14 mouse cellular contexts compared by ENCODE assay signal in the genomic region with DNA sequence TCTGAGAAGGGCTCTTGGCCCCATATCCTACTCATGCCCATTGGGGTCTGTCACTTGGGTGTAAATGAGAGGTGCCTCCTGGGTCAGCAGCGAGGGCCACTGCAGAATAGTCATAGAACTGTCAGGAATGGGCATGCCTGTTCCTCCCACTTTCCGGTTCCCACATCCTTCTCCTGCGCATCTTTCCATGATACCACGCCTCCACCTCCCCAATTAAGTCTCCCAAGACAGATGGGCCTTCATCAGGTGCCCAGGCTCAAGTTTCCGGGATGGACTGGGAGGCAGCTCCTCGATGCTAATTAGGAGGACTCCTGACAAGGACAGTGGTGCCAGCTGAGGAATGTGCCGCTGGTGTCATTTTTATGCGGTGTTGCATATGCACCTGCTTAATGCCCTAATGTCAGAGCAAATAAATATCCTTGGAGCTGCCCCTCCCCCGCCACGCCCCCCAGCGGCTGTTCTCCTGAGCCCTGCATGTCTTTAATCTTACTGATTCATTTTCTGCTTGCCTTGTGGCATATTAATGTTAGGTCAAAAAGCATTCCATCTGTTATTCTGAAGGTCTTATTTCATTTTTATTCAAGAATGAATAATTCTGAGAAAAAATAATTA.
DNase-seq lines count a peak whose midpoint lies in the region; ATAC-seq and TF ChIP-seq lines count a peak whose summit lies in the region.
"Had no signal": no experiment of that assay in that cellular context is flagged by ENCODE, and none has a peak within 500 bp of the region (broad histone marks: within the 10 kb centered on the region; RNA-seq: fewer than 3 reads in every experiment).

No protein-coding gene starts in this region.

- peak; percentile 32 to 52 for DNase-seq in cerebellum, postnatal 36 days
- DNase-seq in cerebellum, adult 9-11 months, result no peak
- peak; percentile 60 for DNase-seq in kidney, postnatal 0 days (ENCODE audit: low spot score)
- DNase-seq in kidney, adult 9 months, result no peak
- DNase-seq in right cerebral cortex, postnatal 14 days, result peak; percentile 33
- DNase-seq in right cerebral cortex, postnatal 10 days (ENCODE audit: low spot score in 2 of 2), result no peak
- peak; percentile 46 for DNase-seq in brain, embryonic 14.5 days (ENCODE audit: low read depth)
- no peak for DNase-seq in neural tube, embryonic 10.5 days (ENCODE audit: extremely low spot score, low spot score)
- DNase-seq: gastrocnemius, postnatal 36 days; heart, postnatal 14 days; liver, embryonic 13.5 days had no signal

- no peak for TF ChIP-seq POLR2A in brain, embryonic 14.5 days (IDR thresholded peaks at IDR 0.05; ENCODE audit: borderline replicate concordance, extremely low read depth, insufficient read depth, insufficient read length, poor library complexity, severe bottlenecking)

- no peak overlapping the region for H3K4me2 ChIP-seq in kidney, postnatal 0 days (ENCODE audit: low read length)
- H3K4me2 ChIP-seq: liver, embryonic 13.5 days had no signal

- no peak overlapping the region for H3K4me3 ChIP-seq in kidney, postnatal 0 days (replicated peaks; ENCODE audit: low read depth, low read length)
- H3K4me3 ChIP-seq: erythroblast, embryonic 14.5 days; heart, embryonic 10.5 days; liver, embryonic 13.5 days; megakaryocyte, embryonic 14.5 days had no signal

- 30% methylated on average over 11 of the region's 11 CpGs for WGBS in kidney, postnatal 0 days

- H3K4me1 ChIP-seq in kidney, postnatal 0 days (replicated peaks; ENCODE audit: insufficient read depth, low read length), result peaks cover 12% of the 10 kb centered on the region; the same call in 1 of the 2 replicates
- H3K4me1 ChIP-seq: liver, embryonic 13.5 days had no signal

- H3K27me3 ChIP-seq in kidney, postnatal 0 days (ENCODE audit: insufficient read depth, low read length), result no peaks in the 10 kb centered on the region
- H3K27me3 ChIP-seq: liver, embryonic 13.5 days had no signal

- no peaks in the 10 kb centered on the region for H3K9me3 ChIP-seq in kidney, postnatal 0 days (replicated peaks; ENCODE audit: low read length)
- H3K9me3 ChIP-seq: heart, embryonic 10.5 days; liver, embryonic 13.5 days; megakaryocyte, embryonic 14.5 days had no signal

- ATAC-seq in kidney, postnatal 0 days (replicated peaks; ENCODE audit: low FRiP score, low read depth), result no peak

- H3K9ac ChIP-seq in kidney, postnatal 0 days (ENCODE audit: low read depth, low read length), result no peak overlapping the region
- H3K9ac ChIP-seq: liver, embryonic 13.5 days had no signal

- TF ChIP-seq CTCF in kidney, postnatal 0 days (IDR thresholded peaks at IDR 0.05; ENCODE audit: low read depth), result peak; percentile 53
- no peak for TF ChIP-seq CTCF in brain, embryonic 14.5 days (IDR thresholded peaks at IDR 0.05; ENCODE audit: borderline replicate concordance, extremely low read depth, insufficient read depth, insufficient read length)

- no peaks in the 10 kb centered on the region for H3K36me3 ChIP-seq in kidney, postnatal 0 days (ENCODE audit: insufficient read depth, low read length)
- H3K36me3 ChIP-seq: heart, embryonic 10.5 days; liver, embryonic 13.5 days had no signal

- no peak overlapping the region for H3K27ac ChIP-seq in kidney, postnatal 0 days
- H3K27ac ChIP-seq: heart, embryonic 10.5 days; liver, embryonic 13.5 days had no signal

Comparison
In these comparisons a context has a peak if more than half of its experiments do, and no peak if none do; other contexts are left out.
1. DNase-seq: peak in cerebellum, postnatal 36 days (2 of 2), kidney, postnatal 0 days (single experiment), right cerebral cortex, postnatal 14 days (single experiment) and brain, embryonic 14.5 days (single experiment); none in cerebellum, adult 9-11 months (single experiment), kidney, adult 9 months (single experiment), right cerebral cortex, postnatal 10 days (0 of 2) and neural tube, embryonic 10.5 days (single experiment).